Mouse (Mus musculus) left cerebral cortex, adult 9 months (tissue): ENCODE data around the gene Nptxr.
"Not testable (repeated sequence)": the region's sequence is repeated elsewhere in the genome, so short reads cannot be mapped to it uniquely, and the experiment has no call there.

Experiments
- DNase-seq, 2 experiments: peaks; one replicate each; pipeline ENCODE4 v3.0.0; 2022; ENCODE audit warnings: low spot score in 2 of 2

Gene Nptxr

GRCm38 (mm10) chr15:79822265-79823199 is 18.0 kb upstream of the Nptxr start:
- no peak for DNase-seq

- DNase-seq, result no peak
Measured at GRCm38 (mm10) chr15:79818325-79818724, 13.8 kb upstream of the Nptxr start.

- DNase-seq, result no peak
Measured at GRCm38 (mm10) chr15:79813666-79814258, 9.2 kb upstream of the Nptxr start.

GRCm38 (mm10) chr15:79812840-79813239 is 8.3 kb upstream of the Nptxr start:
- not testable (repeated sequence) for DNase-seq

GRCm38 (mm10) chr15:79810997-79811396 is 6.4 kb upstream of the Nptxr start:
- no peak for DNase-seq

- DNase-seq, result no peak
Measured at GRCm38 (mm10) chr15:79810061-79810460, 5.5 kb upstream of the Nptxr start.

GRCm38 (mm10) chr15:79808658-79809057 is 4.1 kb upstream of the Nptxr start:
- no peak for DNase-seq

- peak in 1 of 2 experiments; percentile 53 for DNase-seq
Measured at GRCm38 (mm10) chr15:79808114-79808513, 3.5 kb upstream of the Nptxr start.

GRCm38 (mm10) chr15:79807050-79807449 is 2.5 kb upstream of the Nptxr start:
- DNase-seq, result no peak

- no peak for DNase-seq
Measured at GRCm38 (mm10) chr15:79805246-79805645, 680 bp upstream of the Nptxr start.

GRCm38 (mm10) chr15:79803533-79804351 is 824 bp downstream of the Nptxr start:
- DNase-seq, result no peak

- DNase-seq, result no peak
Measured at GRCm38 (mm10) chr15:79802304-79802703, 2.3 kb downstream of the Nptxr start.

- no peak for DNase-seq
Measured at GRCm38 (mm10) chr15:79801646-79802045, 2.9 kb downstream of the Nptxr start.

GRCm38 (mm10) chr15:79800701-79801100 is 3.9 kb downstream of the Nptxr start:
- DNase-seq, result no peak

GRCm38 (mm10) chr15:79798591-79798990 is 6.0 kb downstream of the Nptxr start:
- peak in 1 of 2 experiments; percentile 76 for DNase-seq

GRCm38 (mm10) chr15:79797680-79798079 is 6.9 kb downstream of the Nptxr start:
- DNase-seq, result no peak

GRCm38 (mm10) chr15:79797096-79797495 is 7.5 kb downstream of the Nptxr start:
- DNase-seq, result no peak

GRCm38 (mm10) chr15:79796256-79796655 is 8.3 kb downstream of the Nptxr start:
- DNase-seq, result peak in 1 of 2 experiments; percentile 75

GRCm38 (mm10) chr15:79794173-79794572 is 10.4 kb downstream of the Nptxr start:
- no peak for DNase-seq

GRCm38 (mm10) chr15:79793076-79793475 is 11.5 kb downstream of the Nptxr start:
- no peak for DNase-seq

GRCm38 (mm10) chr15:79792455-79792854 is 12.1 kb downstream of the Nptxr start:
- no peak for DNase-seq

GRCm38 (mm10) chr15:79791502-79791901 is 13.1 kb downstream of the Nptxr start:
- no peak for DNase-seq
